Mouse (Mus musculus) heart, embryonic 15.5 days (tissue): ENCODE data around the gene Mrpl48. TPM values are rescaled to one million over a fixed set of nuclear protein-coding genes. Genes with fewer than 3 reads are reported as not detected.

Source experiments
- ATAC-seq: fragments of 200-750 bp; cut with Nextera tagmentation; replicated peaks from 2 replicates; pipeline ENCODE4 v1.8.0; 2017; ENCODE audit warnings: low read depth, moderate TSS enrichment; ENCODE audit not compliant: insufficient number of reproducible peaks, insufficient read depth, low FRiP score
- H3K27ac ChIP-seq: fragments of 300-500 bp; sonication (generic); 2 replicates; pipeline ENCODE4 v1.5.1; 2015; ENCODE audit warnings: mild to moderate bottlenecking, inconsistent platforms
- H3K27me3 ChIP-seq: fragments of 300-500 bp; sonication (generic); 2 replicates; pipeline ENCODE4 v1.6.1; 2015; ENCODE audit warnings: inconsistent platforms
- H3K36me3 ChIP-seq: fragments of 300-500 bp; sonication (generic); 2 replicates; pipeline ENCODE4 v1.6.1; 2015; ENCODE audit warnings: mild to moderate bottlenecking, inconsistent platforms
- H3K4me1 ChIP-seq: fragments of 300-500 bp; sonication (generic); replicated peaks from 2 replicates; pipeline ENCODE4 v1.6.1; 2015; ENCODE audit warnings: inconsistent platforms
- H3K4me2 ChIP-seq: fragments of 300-500 bp; sonication (generic); 2 replicates; pipeline ENCODE4 v1.6.1; 2015; ENCODE audit warnings: inconsistent platforms, mild to moderate bottlenecking, moderate library complexity
- H3K4me3 ChIP-seq: fragments of 300-500 bp; sonication (generic); 2 replicates; pipeline ENCODE4 v1.5.1; 2015; ENCODE audit warnings: mild to moderate bottlenecking, inconsistent platforms
- H3K9ac ChIP-seq: fragments of 300-500 bp; sonication (generic); 2 replicates; pipeline ENCODE4 v1.6.1; 2015; ENCODE audit warnings: mild to moderate bottlenecking, inconsistent platforms
- H3K9me3 ChIP-seq: fragments of 300-500 bp; sonication (generic); replicated peaks from 2 replicates; pipeline ENCODE4 v1.6.1; 2016; ENCODE audit warnings: inconsistent platforms
- WGBS: fragments of 180-500 bp; shearing (Covaris S2); methylation state at CpG from one replicate; pipeline ENCODE4 v1.1.7; 2015; ENCODE audit warnings: mixed read lengths; 5-methylcytosine and 5-hydroxymethylcytosine counted together
- polyA plus RNA-seq: library from polyadenylated mRNA; unstranded; fragments of >200 nt; fragmentation: Nextera tagmentation; extraction: Ambion mirVana; gene quantifications from 2 replicates; pipeline ENCODE4 v1.2.1, GENCODE M21; 2015

Gene Mrpl48
- polyA plus RNA-seq, 1 experiment from 2014 or later = 89.3 TPM

- H3K4me1 ChIP-seq = no peaks in the 10 kb centered on the region
- H3K9me3 ChIP-seq = no peaks in the 10 kb centered on the region
- H3K27me3 ChIP-seq = no peaks in the 10 kb centered on the region
- peaks cover 3% of the 10 kb centered on the region; the same call in 1 of the 2 replicates for H3K36me3 ChIP-seq
- no peak overlapping the region for H3K9ac ChIP-seq
- 70% methylated on average over 2 of the region's 2 CpGs for WGBS
- ATAC-seq = no peak
- no peak overlapping the region for H3K4me2 ChIP-seq
- H3K4me3 ChIP-seq = no peak overlapping the region
- no peak overlapping the region for H3K27ac ChIP-seq
Observed at GRCm38 (mm10) chr7:100622277-100622676, 14.2 kb upstream of the Mrpl48 start.

GRCm38 (mm10) chr7:100616121-100616857, 8.2 kb upstream of the Mrpl48 start:
- no peak overlapping the region for H3K4me2 ChIP-seq
- H3K36me3 ChIP-seq = no peaks in the 10 kb centered on the region
- H3K27me3 ChIP-seq = no peaks in the 10 kb centered on the region
- ATAC-seq = no peak
- peaks cover 5% of the 10 kb centered on the region; the same call in 1 of the 2 replicates for H3K4me1 ChIP-seq
- H3K9ac ChIP-seq = no peak overlapping the region
- H3K4me3 ChIP-seq = no peak overlapping the region
- H3K27ac ChIP-seq = no peak overlapping the region
- 82% methylated on average over 4 of the region's 4 CpGs for WGBS
- H3K9me3 ChIP-seq = no peaks in the 10 kb centered on the region

GRCm38 (mm10) chr7:100608910-100609309, 809 bp upstream of the Mrpl48 start:
- no peaks in the 10 kb centered on the region for H3K27me3 ChIP-seq
- H3K36me3 ChIP-seq = no peaks in the 10 kb centered on the region
- H3K9ac ChIP-seq = peak overlapping the region; percentile 95
- ATAC-seq = no peak
- H3K9me3 ChIP-seq = no peaks in the 10 kb centered on the region
- peak overlapping the region; percentile 99 for H3K4me3 ChIP-seq
- 14% methylated on average over 4 of the region's 4 CpGs for whole genome bisulfite sequencing
- peak overlapping the region; percentile 98 for H3K27ac ChIP-seq
- H3K4me1 ChIP-seq = peaks cover 12% of the 10 kb centered on the region
- H3K4me2 ChIP-seq = peak overlapping the region; percentile 83

- ATAC-seq = peak; percentile 97
- Histone ChIP-seq H3K9ac (peak within 1 kb of the TSS; percentile 95), H3K9me3 (no peaks in the 10 kb centered on the region), H3K4me1 (peaks cover 12% of the 10 kb centered on the region), H3K4me3 (peak within 1 kb of the TSS; percentile 99), H3K4me2 (peak within 1 kb of the TSS; percentile 84), H3K27ac (peak within 1 kb of the TSS; percentile 98), H3K36me3 (no peaks in the 10 kb centered on the region), H3K27me3 (no peaks in the 10 kb centered on the region)
- under 1% methylated on average over 100 of the region's 105 CpGs for WGBS
Observed at GRCm38 (mm10) chr7:100607214-100608129, 629 bp downstream of the Mrpl48 start, which contains the start of gene Rab6a. Gene Rab6a, plus strand, starts transcription at chr7:100607410.

- ATAC-seq = no peak
- no peak overlapping the region for H3K4me3 ChIP-seq
- no peaks in the 10 kb centered on the region for H3K27me3 ChIP-seq
- H3K27ac ChIP-seq = no peak overlapping the region
- H3K4me1 ChIP-seq = no peaks in the 10 kb centered on the region
- H3K9me3 ChIP-seq = no peaks in the 10 kb centered on the region
- H3K4me2 ChIP-seq = no peak overlapping the region
- H3K9ac ChIP-seq = no peak overlapping the region
- no peaks in the 10 kb centered on the region for H3K36me3 ChIP-seq
- 56% methylated on average over 5 of the region's 5 CpGs for WGBS
Observed at GRCm38 (mm10) chr7:100600211-100600610, 7.9 kb downstream of the Mrpl48 start.

GRCm38 (mm10) chr7:100593349-100593748, 14.8 kb downstream of the Mrpl48 start:
- no peak overlapping the region for H3K4me3 ChIP-seq
- H3K9me3 ChIP-seq = no peaks in the 10 kb centered on the region
- H3K9ac ChIP-seq = no peak overlapping the region
- H3K36me3 ChIP-seq = no peaks in the 10 kb centered on the region
- no peaks in the 10 kb centered on the region for H3K27me3 ChIP-seq
- no peak overlapping the region for H3K27ac ChIP-seq
- no peak for ATAC-seq
- H3K4me2 ChIP-seq = no peak overlapping the region
- H3K4me1 ChIP-seq = peaks cover 2% of the 10 kb centered on the region; the same call in 1 of the 2 replicates

GRCm38 (mm10) chr7:100591522-100591852, 16.6 kb downstream of the Mrpl48 start:
- no peaks in the 10 kb centered on the region for H3K36me3 ChIP-seq
- H3K9me3 ChIP-seq = no peaks in the 10 kb centered on the region
- H3K9ac ChIP-seq = peak overlapping the region; percentile 65
- 6% methylated on average over 2 of the region's 2 CpGs for WGBS
- peaks cover 2% of the 10 kb centered on the region; the same call in 1 of the 2 replicates for H3K4me1 ChIP-seq
- H3K4me2 ChIP-seq = peak overlapping the region; percentile 63
- H3K27ac ChIP-seq = peak overlapping the region; percentile 95
- no peak for ATAC-seq
- no peaks in the 10 kb centered on the region for H3K27me3 ChIP-seq
- H3K4me3 ChIP-seq = peak overlapping the region; percentile 64

GRCm38 (mm10) chr7:100590845-100591521, 17.1 kb downstream of the Mrpl48 start:
- Histone ChIP-seq H3K36me3 (no peaks in the 10 kb centered on the region), H3K4me3 (peak overlapping the region; percentile 64), H3K9me3 (no peaks in the 10 kb centered on the region), H3K4me1 (peaks cover 2% of the 10 kb centered on the region; the same call in 1 of the 2 replicates), H3K27ac (peak overlapping the region; percentile 95), H3K4me2 (peak overlapping the region; percentile 63), H3K9ac (peak overlapping the region; percentile 65), H3K27me3 (no peaks in the 10 kb centered on the region)
- peak; percentile 96 for ATAC-seq
- WGBS = 0% methylated on average over 18 of the region's 20 CpGs

- WGBS = 44% methylated on average over 7 of the region's 7 CpGs
- peak overlapping the region; percentile 64 for H3K4me3 ChIP-seq
- H3K4me2 ChIP-seq = peak overlapping the region; percentile 63
- H3K27me3 ChIP-seq = no peaks in the 10 kb centered on the region
- no peak for ATAC-seq
- peaks cover 2% of the 10 kb centered on the region; the same call in 1 of the 2 replicates for H3K4me1 ChIP-seq
- peak overlapping the region; percentile 65 for H3K9ac ChIP-seq
- peak overlapping the region; percentile 95 for H3K27ac ChIP-seq
- no peaks in the 10 kb centered on the region for H3K36me3 ChIP-seq
- no peaks in the 10 kb centered on the region for H3K9me3 ChIP-seq
Observed at GRCm38 (mm10) chr7:100590504-100590844, 17.6 kb downstream of the Mrpl48 start.

- Histone ChIP-seq H3K4me2 (no peak overlapping the region), H3K27ac (peak overlapping the region; percentile 27; the same call in 1 of the 2 replicates)
Observed at GRCm38 (mm10) chr7:100589816-100590215, 18.3 kb downstream of the Mrpl48 start.

GRCm38 (mm10) chr7:100582727-100583236, 25.3 kb downstream of the Mrpl48 start:
- Histone ChIP-seq H3K27me3 (no peaks in the 10 kb centered on the region), H3K36me3 (peaks cover 3% of the 10 kb centered on the region; the same call in 1 of the 2 replicates), H3K27ac (peak overlapping the region; percentile 92), H3K9me3 (no peaks in the 10 kb centered on the region), H3K9ac (peak overlapping the region; percentile 77), H3K4me1 (peaks cover 12% of the 10 kb centered on the region), H3K4me2 (peak overlapping the region; percentile 79), H3K4me3 (peak overlapping the region; percentile 66)
- ATAC-seq = peak; percentile 87
- 1% methylated on average over 31 of the region's 31 CpGs for WGBS

More at GRCm38 (mm10) chr7:100589816-100590215, 18.3 kb downstream of the Mrpl48 start:
- Histone ChIP-seq H3K27me3 (no peaks in the 10 kb centered on the region), H3K4me3 (no peak overlapping the region), H3K36me3 (no peaks in the 10 kb centered on the region), H3K4me1 (peaks cover 2% of the 10 kb centered on the region; the same call in 1 of the 2 replicates), H3K9me3 (no peaks in the 10 kb centered on the region), H3K9ac (no peak overlapping the region)
- 63% methylated on average over 1 of the region's 1 CpGs for WGBS
- no peak for ATAC-seq
